Mouse (Mus musculus) telencephalon, adult 2 months (tissue): Measurements from ENCODE around the gene Appbp2.

ENCODE experiments used
- DNase-seq: peaks from one replicate; pipeline ENCODE4 v3.0.0-alpha.2; 2011; ENCODE audit warnings: low read depth, low spot score

The Appbp2 gene

GRCm38 (mm10) chr11:85234990-85235841, at the start of gene Appbp2:
Appbp2 (minus strand) TSS chr11:85235130.
- peak; percentile 84 for DNase-seq

- no peak for DNase-seq
Measured at GRCm38 (mm10) chr11:85281219-85281878, 46.4 kb upstream of the Appbp2 start.

GRCm38 (mm10) chr11:85278175-85278574, 43.2 kb upstream of the Appbp2 start:
- no peak for DNase-seq

- no peak for DNase-seq
Measured at GRCm38 (mm10) chr11:85277609-85278008, 42.7 kb upstream of the Appbp2 start.

GRCm38 (mm10) chr11:85275151-85275550, 40.2 kb upstream of the Appbp2 start:
- no peak for DNase-seq

- no peak for DNase-seq
Measured at GRCm38 (mm10) chr11:85273299-85273698, 38.4 kb upstream of the Appbp2 start.

- DNase-seq = no peak
Measured at GRCm38 (mm10) chr11:85270631-85271030, 35.7 kb upstream of the Appbp2 start.

- DNase-seq = no peak
Measured at GRCm38 (mm10) chr11:85267393-85267792, 32.5 kb upstream of the Appbp2 start.

GRCm38 (mm10) chr11:85264635-85265034, 29.7 kb upstream of the Appbp2 start:
- DNase-seq = no peak

GRCm38 (mm10) chr11:85261192-85261591, 26.3 kb upstream of the Appbp2 start:
- peak; percentile 16 for DNase-seq

GRCm38 (mm10) chr11:85258966-85259365, 24.0 kb upstream of the Appbp2 start:
- DNase-seq = no peak

- DNase-seq = no peak
Measured at GRCm38 (mm10) chr11:85255471-85256027, 20.6 kb upstream of the Appbp2 start.

- DNase-seq = peak; percentile 55
Measured at GRCm38 (mm10) chr11:85253641-85254040, 18.7 kb upstream of the Appbp2 start.

- no peak for DNase-seq
Measured at GRCm38 (mm10) chr11:85253006-85253405, 18.1 kb upstream of the Appbp2 start.

GRCm38 (mm10) chr11:85251955-85252354, 17.0 kb upstream of the Appbp2 start:
- DNase-seq = no peak

GRCm38 (mm10) chr11:85250467-85250866, 15.5 kb upstream of the Appbp2 start:
- no peak for DNase-seq

GRCm38 (mm10) chr11:85249338-85249737, 14.4 kb upstream of the Appbp2 start:
- no peak for DNase-seq

GRCm38 (mm10) chr11:85248151-85248550, 13.2 kb upstream of the Appbp2 start:
- no peak for DNase-seq

- DNase-seq = no peak
Measured at GRCm38 (mm10) chr11:85241226-85241625, 6.3 kb upstream of the Appbp2 start.

GRCm38 (mm10) chr11:85240211-85240610, 5.3 kb upstream of the Appbp2 start:
- DNase-seq = no peak

GRCm38 (mm10) chr11:85234363-85234989, 454 bp downstream of the Appbp2 start:
- peak; percentile 68 for DNase-seq

- DNase-seq = no peak
Measured at GRCm38 (mm10) chr11:85233676-85234210, 1.2 kb downstream of the Appbp2 start.
